Mouse (Mus musculus): ENCODE measurements around the gene Glis1.

Gene Glis1

DNA sequence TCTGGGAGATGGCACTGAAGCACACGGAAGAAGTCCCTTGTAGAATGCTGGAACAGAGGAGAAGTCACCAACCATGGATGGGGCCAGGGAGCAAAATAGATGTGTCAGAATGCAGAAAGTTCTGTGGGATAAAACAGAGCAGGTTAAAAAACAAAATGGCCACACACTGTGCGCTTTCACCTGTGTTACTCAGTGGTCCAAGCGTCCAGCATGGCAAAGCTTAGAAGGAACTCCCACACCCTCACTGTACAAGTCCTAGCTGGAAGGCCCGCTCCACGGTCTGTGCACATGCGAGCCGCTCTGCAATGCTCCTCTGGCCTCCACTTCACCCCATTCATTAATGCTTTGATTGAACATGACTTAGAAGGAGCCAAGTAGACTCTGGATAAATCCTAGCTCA, 81.2 kb downstream of the Glis1 start:
- no peak for ATAC-seq (ENCODE audit: low TSS enrichment)

GRCm38 (mm10) chr4:107518766-107519165, 84.4 kb downstream of the Glis1 start:
- ATAC-seq (ENCODE audit: low TSS enrichment) = no peak

DNA sequence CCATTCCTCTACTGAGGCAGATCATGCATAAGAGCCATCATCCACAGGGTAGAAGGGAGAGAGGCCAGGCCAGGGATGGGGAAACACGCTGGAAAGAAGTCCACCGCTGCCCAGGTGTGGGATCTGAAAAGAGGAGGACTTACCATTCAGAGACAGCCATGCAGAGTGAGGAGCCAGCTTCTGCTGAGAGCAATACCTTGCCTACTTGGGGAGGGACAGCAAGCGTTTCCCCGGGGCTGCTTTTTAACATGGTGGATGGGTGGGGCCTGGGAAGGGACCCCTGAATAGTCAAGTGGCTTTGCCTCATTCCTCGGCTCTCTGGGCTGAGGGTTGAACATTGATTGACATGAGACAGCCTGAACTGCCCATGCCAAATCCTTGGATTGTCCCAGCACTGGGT, 85.7 kb downstream of the Glis1 start:
- ATAC-seq (ENCODE audit: low TSS enrichment) = no peak

DNA sequence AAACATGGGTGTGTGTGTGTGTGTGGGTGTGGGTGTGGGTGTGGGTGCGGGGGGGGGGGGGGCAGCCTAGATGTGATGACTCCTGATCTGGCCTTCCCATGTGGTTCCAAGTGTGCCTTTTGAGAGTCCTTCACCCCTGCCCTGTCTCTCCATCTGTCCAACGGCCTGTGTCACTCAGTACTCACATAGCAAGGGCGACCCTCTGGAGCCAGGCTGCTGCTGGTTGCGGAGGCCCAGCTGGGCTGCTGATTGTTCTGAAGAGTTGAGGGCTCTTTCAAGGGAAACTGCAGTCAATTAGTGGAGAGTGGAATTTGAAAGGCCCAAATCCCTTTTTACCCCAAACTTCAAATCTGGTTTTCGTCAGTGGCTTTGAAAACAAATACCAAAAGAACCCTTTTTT, 86.4 kb downstream of the Glis1 start:
- ATAC-seq (ENCODE audit: low TSS enrichment) = no peak

- no peak for ATAC-seq (ENCODE audit: low TSS enrichment)
Measured at GRCm38 (mm10) chr4:107523607-107524151, 89.3 kb downstream of the Glis1 start.

GRCm38 (mm10) chr4:107535126-107535525, 100.7 kb downstream of the Glis1 start:
- no peak for ATAC-seq (ENCODE audit: low TSS enrichment)

- ATAC-seq (ENCODE audit: low TSS enrichment) = no peak
Measured at GRCm38 (mm10) chr4:107538116-107538515, 103.7 kb downstream of the Glis1 start.

DNA sequence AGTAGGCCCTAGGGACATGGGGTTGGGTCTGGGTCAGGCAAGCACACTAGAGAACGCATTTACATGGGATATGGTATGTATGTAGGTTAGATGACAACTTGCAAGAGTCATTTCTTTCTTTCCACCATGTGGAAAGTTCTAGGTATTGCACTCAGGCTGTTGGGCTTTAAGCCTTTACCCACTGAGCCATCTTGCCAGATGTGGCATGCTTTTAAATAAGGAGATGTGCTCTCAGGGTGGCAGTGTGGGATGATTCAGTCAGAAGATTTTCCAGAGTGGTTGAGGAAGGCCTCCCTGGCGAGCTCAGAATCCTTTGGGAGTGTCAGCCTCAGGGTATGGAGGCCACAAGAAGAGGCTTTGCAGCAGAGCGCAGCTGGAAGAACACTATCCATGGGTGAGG, 104.2 kb downstream of the Glis1 start:
- no peak for ATAC-seq (ENCODE audit: low TSS enrichment)

DNA sequence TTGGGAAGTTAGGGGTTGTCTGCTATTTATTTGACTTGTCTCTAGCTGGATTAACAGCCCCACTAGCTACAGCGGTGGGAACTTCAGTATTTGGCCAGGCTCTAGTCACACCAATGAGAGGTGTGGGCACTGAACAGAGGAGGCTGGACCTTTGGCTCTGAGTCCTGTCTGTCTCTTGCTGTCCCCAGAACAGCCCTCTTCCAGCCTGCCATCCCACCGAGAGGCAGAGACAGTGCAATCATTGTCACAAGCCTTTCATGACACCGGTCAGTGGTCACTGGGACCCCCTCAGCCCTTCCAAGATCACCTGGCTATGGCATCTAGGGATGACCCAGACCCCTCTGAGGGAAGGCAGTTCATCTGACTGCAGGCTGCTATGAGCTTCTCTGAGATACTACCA, 104.6 kb downstream of the Glis1 start:
- ATAC-seq (ENCODE audit: low TSS enrichment) = no peak

DNA sequence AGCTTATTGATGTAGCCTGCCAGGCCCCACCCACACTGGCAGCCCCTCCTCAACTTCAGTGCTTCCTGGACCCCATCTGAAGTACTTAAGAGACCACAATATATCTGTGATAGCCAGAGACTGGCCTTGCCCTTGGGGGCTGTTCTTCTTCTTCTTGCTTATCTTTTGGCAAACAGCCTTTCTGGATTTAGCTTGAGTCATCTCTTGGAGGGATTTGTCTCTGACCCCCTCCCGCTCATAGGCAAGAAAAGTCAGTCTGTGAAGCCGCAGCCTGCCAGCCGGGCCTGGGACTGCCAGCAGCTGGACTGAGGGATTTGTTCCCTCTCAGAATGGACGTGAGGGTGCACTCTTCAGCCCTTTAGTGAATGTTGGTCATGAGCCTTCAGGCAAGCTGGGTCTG, 107.4 kb downstream of the Glis1 start:
- no peak for ATAC-seq (ENCODE audit: low TSS enrichment)

DNA sequence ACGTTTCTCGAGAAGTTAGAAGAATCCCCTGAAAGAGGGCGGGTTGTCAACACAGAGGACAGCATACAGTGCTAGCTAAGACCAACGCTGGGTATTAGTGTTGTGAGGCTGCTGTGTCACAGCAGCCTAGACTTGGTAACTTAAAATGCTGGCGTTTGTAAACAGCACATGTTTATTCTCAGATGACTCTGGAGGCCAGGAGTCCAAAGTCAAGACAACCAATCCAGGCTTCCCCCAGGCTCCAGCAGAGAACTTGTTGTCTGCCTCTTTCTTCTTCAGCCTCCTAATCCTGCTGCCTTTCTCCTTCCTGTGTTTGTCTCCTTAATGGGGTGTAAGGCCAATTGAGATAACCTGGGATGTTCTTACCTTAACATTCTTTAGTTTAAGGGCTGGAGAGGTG, 110.5 kb downstream of the Glis1 start:
- no peak for ATAC-seq (ENCODE audit: low TSS enrichment)

DNA sequence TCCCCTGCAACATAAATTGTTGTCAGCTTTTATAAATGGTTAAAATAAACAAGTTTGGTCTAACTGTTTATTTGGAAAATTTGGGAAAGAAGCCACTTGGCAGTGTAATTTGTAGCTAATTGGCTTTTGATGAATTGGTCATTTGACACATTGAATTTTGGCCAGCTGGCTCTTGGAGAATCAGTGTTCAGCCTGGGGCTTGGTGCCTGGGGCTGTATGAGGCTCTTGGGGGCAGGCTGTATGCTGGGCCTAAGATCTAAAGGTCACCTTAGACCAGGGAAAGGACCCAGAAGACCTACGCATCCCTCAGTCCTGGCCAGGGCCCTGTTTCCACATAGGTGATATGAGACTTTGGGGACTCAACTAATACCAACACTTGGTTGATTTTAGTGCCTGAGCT, 111.3 kb downstream of the Glis1 start:
- ATAC-seq (ENCODE audit: low TSS enrichment) = no peak

GRCm38 (mm10) chr4:107546525-107546924, 112.1 kb downstream of the Glis1 start:
- peak; percentile 50; the same call in 1 of the 2 replicates for ATAC-seq (ENCODE audit: low TSS enrichment)

GRCm38 (mm10) chr4:107550096-107550495, 115.7 kb downstream of the Glis1 start:
- ATAC-seq (ENCODE audit: low TSS enrichment) = no peak

DNA sequence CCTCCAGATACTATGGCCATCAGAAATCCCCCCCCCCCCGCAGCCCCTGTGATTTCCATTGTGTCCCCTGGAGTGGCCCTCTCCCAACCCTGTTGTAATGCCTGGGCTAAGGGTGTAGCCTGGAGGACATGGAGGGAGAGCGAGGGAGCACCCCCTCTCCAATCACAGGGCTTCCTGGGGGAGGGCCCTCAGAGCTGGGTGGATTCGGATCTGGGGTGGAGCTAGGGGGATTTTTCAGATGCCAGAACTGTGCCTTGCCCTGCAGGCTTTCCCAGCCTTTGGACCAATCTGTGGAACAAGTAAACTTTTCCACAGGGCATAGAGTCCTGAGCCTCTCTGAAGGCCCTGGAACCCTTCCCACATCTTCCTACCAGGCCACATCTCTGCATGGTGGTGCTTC, 116.2 kb downstream of the Glis1 start:
- no peak for ATAC-seq (ENCODE audit: low TSS enrichment)

- no peak for ATAC-seq (ENCODE audit: low TSS enrichment)
Measured at GRCm38 (mm10) chr4:107552696-107553095, 118.3 kb downstream of the Glis1 start.

DNA sequence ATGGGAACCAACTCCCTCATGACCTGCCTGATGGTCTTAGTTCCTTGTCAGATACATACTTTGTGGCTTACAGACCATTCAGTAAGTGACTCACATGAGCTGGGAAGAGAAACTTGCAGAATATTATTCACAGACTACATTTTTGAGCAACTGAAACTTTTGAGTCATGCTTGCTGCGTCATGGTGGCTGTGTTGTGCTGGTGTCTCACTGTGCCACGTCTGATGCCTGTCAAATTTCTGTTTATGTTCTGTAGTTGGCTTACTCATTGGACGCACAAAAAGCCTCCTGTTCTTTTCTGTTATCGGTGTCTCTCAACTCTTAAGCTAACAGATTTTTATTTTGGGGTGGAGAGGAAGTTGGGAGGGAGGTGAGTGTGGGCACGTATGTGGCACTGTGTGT, 119.4 kb downstream of the Glis1 start:
- ATAC-seq (ENCODE audit: low TSS enrichment) = no peak

- no peak for ATAC-seq (ENCODE audit: low TSS enrichment)
Measured at GRCm38 (mm10) chr4:107558801-107559200, 124.4 kb downstream of the Glis1 start.

GRCm38 (mm10) chr4:107561056-107561455, 126.7 kb downstream of the Glis1 start:
- ATAC-seq (ENCODE audit: low TSS enrichment) = no peak

DNA sequence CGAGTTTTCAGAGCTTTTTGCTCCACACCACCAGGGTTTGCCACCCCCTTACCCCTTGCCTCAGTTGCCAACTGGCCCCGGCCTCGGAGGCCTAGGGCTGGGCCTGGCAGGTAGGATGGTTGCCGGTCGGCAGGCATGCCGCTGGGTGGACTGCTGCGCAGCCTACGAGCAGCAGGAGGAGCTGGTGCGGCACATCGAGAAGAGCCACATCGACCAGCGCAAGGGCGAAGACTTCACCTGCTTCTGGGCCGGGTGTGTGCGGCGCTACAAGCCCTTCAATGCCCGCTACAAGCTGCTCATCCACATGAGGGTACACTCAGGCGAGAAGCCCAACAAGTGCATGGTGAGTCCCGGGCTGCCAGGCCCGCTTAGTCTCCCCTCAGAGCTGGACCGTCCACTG, 133.8 kb downstream of the Glis1 start:
- no peak for ATAC-seq (ENCODE audit: low TSS enrichment)

- ATAC-seq (ENCODE audit: low TSS enrichment) = no peak
Measured at GRCm38 (mm10) chr4:107568881-107569443, 134.6 kb downstream of the Glis1 start.

GRCm38 (mm10) chr4:107570329-107571014, 136.1 kb downstream of the Glis1 start:
- no peak for ATAC-seq (ENCODE audit: low TSS enrichment)

DNA sequence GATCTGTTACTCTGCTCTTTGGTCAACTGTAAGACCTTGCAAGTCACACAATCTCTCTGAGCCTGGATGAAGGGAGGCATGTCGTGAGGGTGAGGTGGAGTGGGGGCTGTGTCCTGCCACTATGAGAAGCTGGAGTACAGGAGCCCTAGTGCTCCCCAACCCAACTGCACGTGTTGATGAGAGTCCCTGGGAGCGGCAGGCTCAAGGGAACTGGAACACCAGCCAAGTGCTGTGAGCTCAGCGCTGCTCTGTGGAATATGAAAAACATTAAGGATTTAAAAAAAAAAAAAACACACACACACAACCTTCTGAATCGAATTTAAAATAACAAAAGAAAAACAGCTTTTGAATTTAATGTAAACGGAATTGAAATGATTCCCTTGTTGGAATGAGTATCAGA, 141.4 kb downstream of the Glis1 start:
- ATAC-seq (ENCODE audit: low TSS enrichment) = no peak

DNA sequence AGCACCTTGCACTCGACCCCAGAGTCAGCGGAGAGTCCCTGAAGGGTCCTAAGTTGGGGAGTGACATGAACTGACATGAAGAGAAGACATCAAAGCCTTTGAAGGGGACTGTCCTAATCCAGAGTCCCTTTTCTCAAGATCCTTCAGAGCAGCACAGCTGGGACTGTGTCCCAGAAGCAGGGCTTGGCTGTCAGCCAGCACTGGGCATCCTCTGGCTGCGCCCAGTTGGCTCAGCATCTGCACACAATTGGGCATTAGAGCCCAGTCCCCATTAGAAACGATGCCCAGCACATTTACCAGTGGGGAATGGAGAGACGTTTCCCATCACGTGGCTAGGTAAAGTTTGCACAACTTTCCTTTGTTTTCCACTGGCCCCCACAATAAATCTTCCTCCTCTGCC, 142.4 kb downstream of the Glis1 start:
- ATAC-seq (ENCODE audit: low TSS enrichment) = peak; percentile 44; the same call in 1 of the 2 replicates

Data from frontal cortex, adult (tissue).